Mouse (Mus musculus): ENCODE results near the gene Trmt10b. TPM values are rescaled to one million over a fixed set of nuclear protein-coding genes. Genes with fewer than 3 reads are reported as not detected.

Gene Trmt10b
- total RNA-seq (2021): 1 to 10 TPM; 4.0 to 5.4 TPM
- long read RNA-seq, experiment 1, partial matches to known transcripts: 0 of 12 reads
- long read RNA-seq, experiment 1, other reads (novel, unspliced or antisense): 8 of 12 reads
- long read RNA-seq, experiment 2, transcript Trmt10b-201 (9 exons, 2,064 nt): major isoform, 7 of 10 reads
- long read RNA-seq, experiment 2, partial matches to known transcripts: 1 of 10 reads
- long read RNA-seq, experiment 2, other reads (novel, unspliced or antisense): 2 of 10 reads

GRCm38 (mm10) chr4:45296662-45297564, at the start of gene Trmt10b:
Trmt10b (plus strand) TSS chr4:45297127.
- DNase-seq: peak; percentile 36 to 43
- intact Hi-C loops (cut with DNase I): no loop called here

GRCm38 (mm10) chr4:45251265-45251664, 45.7 kb upstream of the Trmt10b start:
- DNase-seq: no peak
- intact Hi-C loops (cut with DNase I): no loop called here

- intact Hi-C loops (cut with DNase I): no loop called here
- no peak for DNase-seq
Observed at GRCm38 (mm10) chr4:45252861-45253262, 44.1 kb upstream of the Trmt10b start.

- intact Hi-C loops (cut with DNase I): no loop called here
- no peak for DNase-seq
Observed at GRCm38 (mm10) chr4:45253839-45254601, 42.9 kb upstream of the Trmt10b start.

- intact Hi-C loops (cut with DNase I): no loop called here
- no peak for DNase-seq
Observed at GRCm38 (mm10) chr4:45259232-45259832, 37.6 kb upstream of the Trmt10b start.

GRCm38 (mm10) chr4:45261551-45261950, 35.4 kb upstream of the Trmt10b start:
- no peak for DNase-seq
- intact Hi-C loops (cut with DNase I): no loop called here

- DNase-seq: no peak
- intact Hi-C loops (cut with DNase I): no loop called here
Observed at GRCm38 (mm10) chr4:45267883-45268282, 29.0 kb upstream of the Trmt10b start.

- intact Hi-C loops (cut with DNase I): no loop called here
- DNase-seq: peak in 1 of 2 experiments; percentile 12
Observed at GRCm38 (mm10) chr4:45271041-45271452, 25.9 kb upstream of the Trmt10b start.

GRCm38 (mm10) chr4:45275770-45276169, 21.2 kb upstream of the Trmt10b start:
- DNase-seq: no peak
- intact Hi-C loops (cut with DNase I): no loop called here

GRCm38 (mm10) chr4:45279292-45279691, 17.6 kb upstream of the Trmt10b start:
- DNase-seq: no peak
- intact Hi-C loops (cut with DNase I): no loop called here

- intact Hi-C loops (cut with DNase I): loop anchor here (1.0 to 2.0 kb wide), 2 partner anchors 183 to 265 kb away; no protein-coding TSS in a partner anchor
- DNase-seq: peak in 1 of 2 experiments; percentile 19
Observed at GRCm38 (mm10) chr4:45279981-45280548, 16.9 kb upstream of the Trmt10b start.

- intact Hi-C loops (cut with DNase I): no loop called here
- DNase-seq: no peak
Observed at GRCm38 (mm10) chr4:45286318-45286717, 10.6 kb upstream of the Trmt10b start.

- DNase-seq: no peak
- intact Hi-C loops (cut with DNase I): no loop called here
Observed at GRCm38 (mm10) chr4:45287906-45288305, 9.0 kb upstream of the Trmt10b start.

- intact Hi-C loops (cut with DNase I): no loop called here
- DNase-seq: no peak
Observed at GRCm38 (mm10) chr4:45305536-45305935, 8.6 kb downstream of the Trmt10b start.

- no peak for DNase-seq
- intact Hi-C loops (cut with DNase I): no loop called here
Observed at GRCm38 (mm10) chr4:45308046-45308445, 11.1 kb downstream of the Trmt10b start.

GRCm38 (mm10) chr4:45308606-45309005, 11.7 kb downstream of the Trmt10b start:
- no peak for DNase-seq
- intact Hi-C loops (cut with DNase I): no loop called here

- intact Hi-C loops (cut with DNase I): no loop called here
- no peak for DNase-seq
Observed at GRCm38 (mm10) chr4:45311056-45311455, 14.1 kb downstream of the Trmt10b start.

GRCm38 (mm10) chr4:45320159-45320816, 23.4 kb downstream of the Trmt10b start:
- peak; percentile 78 to 79 for DNase-seq
- intact Hi-C loops (cut with DNase I): no loop called here

GRCm38 (mm10) chr4:45331139-45331538, 34.2 kb downstream of the Trmt10b start:
- intact Hi-C loops (cut with DNase I): no loop called here
- no peak for DNase-seq

- intact Hi-C loops (cut with DNase I): no loop called here
- no peak for DNase-seq
Observed at GRCm38 (mm10) chr4:45332466-45332865, 35.5 kb downstream of the Trmt10b start.

Measured in gastrocnemius, postnatal 36 days (tissue).